Mouse (Mus musculus): ENCODE data around the gene Cacng7. TPM values are rescaled to one million over a fixed set of nuclear protein-coding genes. Genes with fewer than 3 reads are reported as not detected.

Gene Cacng7
- polyA plus RNA-seq, 1 experiment from 2014 or later: 0.13 TPM

GRCm38 (mm10) chr7:3372376-3372775, 39.6 kb downstream of the Cacng7 start:
- TF ChIP-seq CTCF (IDR thresholded peaks at IDR 0.05; ENCODE audit: low read depth) (no peak), EP300 (IDR thresholded peaks at IDR 0.05; ENCODE audit: low read depth) (no peak)
- H3K4me3 ChIP-seq (ENCODE audit: low read depth, low read length): no peak overlapping the region
- 55% methylated on average over 2 of the region's 2 CpGs for WGBS (ENCODE audit: insufficient replicate concordance)
- H3K9me3 ChIP-seq (ENCODE audit: low read length): no peaks in the 10 kb centered on the region
- H3K27me3 ChIP-seq (ENCODE audit: insufficient read depth, low read length): peaks cover 12% of the 10 kb centered on the region
- H3K9ac ChIP-seq (replicated peaks): no peak overlapping the region
- H3K4me1 ChIP-seq (ENCODE audit: insufficient read depth): no peaks in the 10 kb centered on the region
- ATAC-seq: no peak
- no peaks in the 10 kb centered on the region for H3K36me3 ChIP-seq (replicated peaks; ENCODE audit: insufficient read depth, low read length)
- H3K4me2 ChIP-seq (ENCODE audit: low read depth, low read length): no peak overlapping the region
- no peak for DNase-seq
- no peak overlapping the region for H3K27ac ChIP-seq (ENCODE audit: low read depth)

GRCm38 (mm10) chr7:3373754-3374153, 41.0 kb downstream of the Cacng7 start:
- no peak for TF ChIP-seq EP300 (IDR thresholded peaks at IDR 0.05; ENCODE audit: low read depth)
- H3K27me3 ChIP-seq (ENCODE audit: insufficient read depth, low read length): peaks cover 5% of the 10 kb centered on the region; the same call in 1 of the 2 replicates
- H3K27ac ChIP-seq (ENCODE audit: low read depth): no peak overlapping the region
- no peaks in the 10 kb centered on the region for H3K36me3 ChIP-seq (replicated peaks; ENCODE audit: insufficient read depth, low read length)
- H3K9ac ChIP-seq (replicated peaks): no peak overlapping the region
- no peak overlapping the region for H3K4me3 ChIP-seq (ENCODE audit: low read depth, low read length)
- DNase-seq (no peak), ATAC-seq (no peak)
- H3K9me3 ChIP-seq (ENCODE audit: low read length): no peaks in the 10 kb centered on the region
- no peaks in the 10 kb centered on the region for H3K4me1 ChIP-seq (ENCODE audit: insufficient read depth)
- WGBS (ENCODE audit: insufficient replicate concordance): 77% methylated on average over 8 of the region's 8 CpGs
- no peak overlapping the region for H3K4me2 ChIP-seq (ENCODE audit: low read depth, low read length)

- TF ChIP-seq CTCF (IDR thresholded peaks at IDR 0.05; ENCODE audit: low read depth) (peak; percentile 64), EP300 (IDR thresholded peaks at IDR 0.05; ENCODE audit: low read depth) (no peak)
- Histone ChIP-seq H3K36me3 (replicated peaks; ENCODE audit: insufficient read depth, low read length) (no peaks in the 10 kb centered on the region), H3K27me3 (ENCODE audit: insufficient read depth, low read length) (no peaks in the 10 kb centered on the region), H3K27ac (ENCODE audit: low read depth) (no peak overlapping the region), H3K9ac (replicated peaks) (no peak overlapping the region), H3K4me3 (ENCODE audit: low read depth, low read length) (no peak overlapping the region), H3K4me2 (ENCODE audit: low read depth, low read length) (no peak overlapping the region), H3K4me1 (ENCODE audit: insufficient read depth) (no peaks in the 10 kb centered on the region), H3K9me3 (ENCODE audit: low read length) (no peaks in the 10 kb centered on the region)
- ATAC-seq (no peak; the same call in 1 of the 2 replicates), DNase-seq (peak; percentile 70)
- WGBS (ENCODE audit: insufficient replicate concordance): 46% methylated on average over 4 of the region's 4 CpGs
These were observed 44.1 kb downstream of the Cacng7 start for GRCm38 (mm10) chr7:3376831-3377230.

DNA sequence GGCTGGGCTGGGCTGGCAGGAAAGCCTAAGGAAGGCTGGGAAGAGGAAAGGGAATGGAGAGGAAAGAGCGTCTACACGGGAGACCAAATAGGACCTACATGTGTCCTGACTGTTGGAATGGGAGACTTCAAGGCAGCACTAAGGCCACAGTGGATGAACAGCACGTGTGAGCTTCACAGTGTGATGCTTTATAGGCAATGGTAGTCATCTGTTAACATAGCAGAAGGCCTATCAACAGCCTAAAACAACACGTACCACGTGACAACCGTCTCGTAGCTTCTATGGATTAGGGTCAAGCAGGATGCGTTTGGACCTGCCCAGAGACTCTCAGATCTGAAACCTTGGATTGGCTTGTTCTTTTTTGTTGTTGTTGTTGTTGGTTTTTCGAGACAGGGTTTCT, 49.4 kb downstream of the Cacng7 start:
- no peaks in the 10 kb centered on the region for H3K9me3 ChIP-seq (ENCODE audit: low read length)
- TF ChIP-seq CTCF (IDR thresholded peaks at IDR 0.05; ENCODE audit: low read depth): no peak
- no peak for TF ChIP-seq EP300 (IDR thresholded peaks at IDR 0.05; ENCODE audit: low read depth)
- no peak overlapping the region for H3K9ac ChIP-seq (replicated peaks)
- H3K4me2 ChIP-seq (ENCODE audit: low read depth, low read length): no peak overlapping the region
- H3K36me3 ChIP-seq (replicated peaks; ENCODE audit: insufficient read depth, low read length): no peaks in the 10 kb centered on the region
- no peak overlapping the region for H3K27ac ChIP-seq (ENCODE audit: low read depth)
- DNase-seq: no peak
- no peak overlapping the region for H3K4me3 ChIP-seq (ENCODE audit: low read depth, low read length)
- no peaks in the 10 kb centered on the region for H3K27me3 ChIP-seq (ENCODE audit: insufficient read depth, low read length)
- no peak for ATAC-seq
- no peaks in the 10 kb centered on the region for H3K4me1 ChIP-seq (ENCODE audit: insufficient read depth)
- 70% methylated on average over 9 of the region's 9 CpGs for WGBS (ENCODE audit: insufficient replicate concordance)

GRCm38 (mm10) chr7:3384807-3385319, 52.1 kb downstream of the Cacng7 start:
- TF ChIP-seq CTCF (IDR thresholded peaks at IDR 0.05; ENCODE audit: low read depth): no peak
- TF ChIP-seq EP300 (IDR thresholded peaks at IDR 0.05; ENCODE audit: low read depth): no peak
- no peak overlapping the region for H3K27ac ChIP-seq (ENCODE audit: low read depth)
- 0 out of 2 replicates have a peak, but pooled peaks cover 7% of the 10 kb centered on the region for H3K27me3 ChIP-seq (ENCODE audit: insufficient read depth, low read length)
- H3K36me3 ChIP-seq (replicated peaks; ENCODE audit: insufficient read depth, low read length): no peaks in the 10 kb centered on the region
- ATAC-seq (no peak), DNase-seq (no peak)
- H3K9ac ChIP-seq (replicated peaks): no peak overlapping the region
- H3K4me2 ChIP-seq (ENCODE audit: low read depth, low read length): no peak overlapping the region
- no peak overlapping the region for H3K4me3 ChIP-seq (ENCODE audit: low read depth, low read length)
- H3K9me3 ChIP-seq (ENCODE audit: low read length): no peaks in the 10 kb centered on the region
- no peaks in the 10 kb centered on the region for H3K4me1 ChIP-seq (ENCODE audit: insufficient read depth)
- 76% methylated on average over 5 of the region's 5 CpGs for WGBS (ENCODE audit: insufficient replicate concordance)

GRCm38 (mm10) chr7:3386036-3386730, 53.4 kb downstream of the Cacng7 start:
- Histone ChIP-seq H3K4me3 (ENCODE audit: low read depth, low read length) (no peak overlapping the region), H3K9me3 (ENCODE audit: low read length) (no peaks in the 10 kb centered on the region)

More at GRCm38 (mm10) chr7:3386036-3386730, 53.4 kb downstream of the Cacng7 start:
- ATAC-seq (no peak), DNase-seq (no peak)
- H3K27ac ChIP-seq (ENCODE audit: low read depth): no peak overlapping the region
- H3K9ac ChIP-seq (replicated peaks): no peak overlapping the region
- WGBS (ENCODE audit: insufficient replicate concordance): 75% methylated on average over 6 of the region's 6 CpGs
- H3K4me2 ChIP-seq (ENCODE audit: low read depth, low read length): no peak overlapping the region
- no peaks in the 10 kb centered on the region for H3K36me3 ChIP-seq (replicated peaks; ENCODE audit: insufficient read depth, low read length)
- 0 out of 2 replicates have a peak, but pooled peaks cover 10% of the 10 kb centered on the region for H3K27me3 ChIP-seq (ENCODE audit: insufficient read depth, low read length)
- TF ChIP-seq EP300 (IDR thresholded peaks at IDR 0.05; ENCODE audit: low read depth) (no peak), CTCF (IDR thresholded peaks at IDR 0.05; ENCODE audit: low read depth) (no peak)
- H3K4me1 ChIP-seq (ENCODE audit: insufficient read depth): no peaks in the 10 kb centered on the region

Measured in liver, postnatal 0 days (tissue).